Mouse (Mus musculus) heart, adult 2 months (tissue): ENCODE data around the gene Med13.
"Not testable (repeated sequence)": the region's sequence is repeated elsewhere in the genome, so short reads cannot be mapped to it uniquely, and the experiment has no call there.

Experiments
- CTCF ChIP-seq: fragments of 200-600 bp; IDR thresholded peaks from 2 replicates; pipeline ENCODE4 v1.8.1; 2022; ENCODE audit warnings: antibody characterized with exemption, mild to moderate bottlenecking, moderate library complexity
- EP300 ChIP-seq: fragments of 200-500 bp; IDR thresholded peaks from 2 replicates; pipeline ENCODE4 v1.6.1; 2011; ENCODE audit warnings: low read depth, low read length, control low read depth; ENCODE audit not compliant: insufficient read depth

DNA sequence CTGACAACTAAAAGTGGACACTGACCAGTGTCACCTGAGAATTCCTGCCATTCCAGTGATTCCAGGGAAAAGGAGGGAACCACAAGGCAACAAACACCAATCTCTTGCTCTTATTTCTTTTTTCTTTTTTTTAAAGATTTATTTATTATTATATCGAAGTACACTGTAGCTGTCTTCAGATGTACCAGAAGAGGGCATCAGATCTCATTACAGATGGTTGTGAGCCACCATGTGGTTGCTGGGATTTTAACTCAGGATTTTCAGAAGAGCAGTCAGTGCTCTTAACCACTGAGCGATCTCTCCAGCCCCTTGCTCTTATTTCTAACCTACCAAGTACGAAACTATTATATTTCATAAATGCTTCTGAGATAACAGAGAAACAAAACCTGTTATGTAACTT is 42.4 kb downstream of the Med13 start:
- TF ChIP-seq CTCF = peak; percentile 44
- not testable (repeated sequence) for TF ChIP-seq EP300
